Mouse (Mus musculus): ENCODE data around the gene Lrfn4.

- TF ChIP-seq CTCF (IDR thresholded peaks at IDR 0.05; ENCODE audit: control insufficient read depth, insufficient read depth, insufficient read length) (no peak), MYOG (IDR thresholded peaks at IDR 0.05; ENCODE audit: control insufficient read depth, extremely low read depth, insufficient read length) (no peak), MAX (IDR thresholded peaks at IDR 0.05) (no peak)
Observed at GRCm38 (mm10) chr19:4578799-4579198, 36.7 kb downstream of the Lrfn4 start.

All from C2C12 (cell line).